Mouse (Mus musculus) cerebellum, adult 9-11 months (tissue): ENCODE results near the gene Wdr25.

ENCODE experiments used
- DNase-seq: peaks from one replicate; pipeline ENCODE4 v3.0.0; 2022

Wdr25 gene

DNA sequence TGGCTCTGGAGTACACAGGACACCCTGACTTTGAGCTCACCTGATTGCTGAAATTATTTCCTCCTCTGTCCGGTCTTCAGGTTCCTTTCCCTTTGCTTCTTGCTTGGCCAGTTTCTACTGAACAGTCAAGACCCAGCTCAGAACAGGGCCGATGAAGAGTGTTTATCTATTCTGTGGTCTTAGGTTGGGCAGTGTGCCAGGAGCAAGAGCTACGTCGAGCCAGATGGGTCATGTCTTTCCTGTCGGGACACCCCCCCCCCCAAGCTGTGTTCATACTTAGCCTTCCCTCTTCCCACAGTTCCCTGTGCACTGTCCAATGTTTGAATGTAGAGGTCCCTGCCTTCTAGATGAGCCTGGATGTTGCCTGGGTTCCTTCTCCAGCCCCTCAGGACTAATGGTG, 7.9 kb downstream of the Wdr25 start:
- DNase-seq, result no peak

DNA sequence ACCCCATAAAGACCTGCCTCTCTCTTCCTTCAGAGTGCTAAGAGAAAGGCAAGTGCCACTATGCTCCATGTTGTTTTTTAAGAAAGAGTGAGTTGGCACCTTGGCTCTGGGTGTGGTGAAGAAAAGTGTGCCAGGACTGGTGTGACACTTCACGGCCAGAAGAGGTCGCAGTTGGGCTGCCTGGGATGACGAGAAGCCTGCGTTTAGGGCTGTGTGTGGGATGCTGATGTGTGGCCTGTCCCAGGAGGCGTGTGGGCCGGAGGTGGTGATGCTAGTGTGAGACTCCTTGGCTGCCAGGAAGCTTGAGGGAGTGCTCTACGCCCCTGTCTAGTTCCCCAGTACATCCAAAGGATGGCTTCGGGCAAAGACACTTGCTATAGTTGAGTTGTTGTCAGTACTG, 9.5 kb downstream of the Wdr25 start:
- DNase-seq, result peak; percentile 52

DNA sequence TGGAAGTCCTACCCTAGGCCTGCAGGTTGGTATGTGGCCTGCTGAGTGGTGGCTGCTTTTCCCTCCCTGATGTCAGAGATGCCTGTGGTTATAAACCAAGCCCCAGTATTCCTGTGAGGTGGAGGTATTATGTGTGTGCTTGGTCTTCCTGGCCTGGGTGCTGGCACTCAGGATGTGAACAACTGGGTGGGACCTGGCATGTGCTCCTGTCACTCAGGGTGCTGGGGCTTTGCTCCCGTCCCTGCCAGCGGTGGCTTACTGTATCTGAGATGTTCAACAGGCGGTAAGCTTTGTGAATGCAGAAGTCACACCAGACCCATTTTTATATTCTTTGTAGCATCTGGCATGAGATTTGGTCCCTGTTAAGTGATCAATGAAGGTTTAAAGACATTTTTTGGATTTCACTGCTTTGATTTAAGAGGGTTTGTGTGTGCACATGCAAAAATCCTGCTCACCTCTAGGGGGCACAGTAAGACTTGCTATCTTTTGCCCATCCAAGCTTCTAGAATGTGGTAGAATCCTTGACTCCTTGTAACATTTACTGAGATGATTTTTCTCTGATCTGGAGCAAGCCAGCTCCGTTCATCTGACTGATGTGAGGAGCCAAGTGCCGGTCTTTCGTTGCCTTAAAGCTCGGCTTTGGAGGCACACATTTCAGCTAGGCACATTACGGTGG, 10.3 kb downstream of the Wdr25 start:
- DNase-seq, result peak; percentile 57

DNA sequence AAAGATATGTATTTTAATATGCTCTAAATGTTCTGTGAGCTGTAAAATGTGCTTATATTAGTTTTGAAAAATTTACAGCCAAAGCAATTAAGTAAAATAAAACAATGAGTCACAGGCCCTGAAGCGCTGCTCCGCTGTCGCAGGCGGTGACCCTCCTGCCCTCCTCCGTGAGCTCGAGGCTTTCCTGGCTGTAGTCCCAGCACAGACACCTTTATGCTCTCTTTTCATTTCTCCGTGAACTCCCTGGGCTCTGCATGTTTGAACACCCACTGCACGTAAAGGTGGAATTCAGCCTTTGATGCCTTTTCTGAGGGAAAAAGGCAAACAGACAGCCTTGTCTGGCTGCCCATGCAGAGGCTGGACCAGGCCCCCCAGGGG, 10.8 kb downstream of the Wdr25 start:
- DNase-seq, result no peak

DNA sequence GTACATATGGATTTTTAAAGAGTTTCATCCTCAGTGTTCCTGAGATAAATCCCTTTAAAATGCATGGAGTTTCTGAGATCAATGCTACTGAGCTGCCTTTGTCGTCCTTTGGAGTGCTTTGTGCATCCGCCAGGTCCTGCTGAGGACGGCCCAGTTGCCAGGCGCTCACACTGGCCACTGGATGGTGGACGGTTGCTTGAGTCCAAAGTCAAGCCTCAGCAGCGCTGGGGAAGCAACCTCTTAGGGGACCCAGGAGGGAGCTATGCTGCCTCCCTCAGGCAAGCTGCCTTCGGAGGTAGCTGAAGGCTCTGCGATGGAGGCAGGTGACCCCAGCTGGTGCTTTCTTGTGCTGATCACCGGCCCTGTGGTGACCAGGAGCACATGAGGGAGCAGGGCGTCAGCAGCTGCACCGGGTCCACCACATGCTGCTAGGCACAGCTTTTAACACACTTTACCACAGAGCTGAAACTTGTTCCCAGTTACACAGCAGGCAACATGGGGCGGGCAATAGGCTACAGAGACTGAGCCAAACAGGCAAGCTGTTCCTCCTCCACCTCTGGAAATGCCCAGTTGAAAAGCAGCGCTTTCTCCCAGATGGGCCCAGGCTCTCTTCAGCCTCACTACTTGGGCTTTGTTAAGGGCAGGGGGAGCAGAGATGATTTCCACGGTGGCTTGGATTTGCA, 12.3 kb downstream of the Wdr25 start:
- no peak for DNase-seq

DNA sequence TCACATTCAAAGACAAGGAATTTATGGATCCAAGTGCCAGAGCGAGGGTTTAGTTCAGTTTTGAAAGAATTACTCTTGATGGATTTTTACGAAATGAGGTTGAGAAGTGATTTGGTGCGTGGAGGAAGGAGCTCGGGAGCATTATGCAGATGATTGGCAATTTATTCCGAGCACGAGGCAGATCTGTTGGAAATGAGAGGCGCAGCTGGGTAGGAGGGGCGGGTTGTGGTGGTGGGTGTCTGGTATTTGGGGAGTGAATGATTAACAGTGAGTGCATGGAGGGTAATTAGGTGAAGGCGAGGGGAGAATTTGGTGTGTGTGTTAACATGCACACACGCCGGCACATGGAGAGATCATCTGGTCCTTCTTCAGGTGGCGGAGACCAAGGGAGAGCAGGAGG, 13.0 kb downstream of the Wdr25 start:
- no peak for DNase-seq

DNA sequence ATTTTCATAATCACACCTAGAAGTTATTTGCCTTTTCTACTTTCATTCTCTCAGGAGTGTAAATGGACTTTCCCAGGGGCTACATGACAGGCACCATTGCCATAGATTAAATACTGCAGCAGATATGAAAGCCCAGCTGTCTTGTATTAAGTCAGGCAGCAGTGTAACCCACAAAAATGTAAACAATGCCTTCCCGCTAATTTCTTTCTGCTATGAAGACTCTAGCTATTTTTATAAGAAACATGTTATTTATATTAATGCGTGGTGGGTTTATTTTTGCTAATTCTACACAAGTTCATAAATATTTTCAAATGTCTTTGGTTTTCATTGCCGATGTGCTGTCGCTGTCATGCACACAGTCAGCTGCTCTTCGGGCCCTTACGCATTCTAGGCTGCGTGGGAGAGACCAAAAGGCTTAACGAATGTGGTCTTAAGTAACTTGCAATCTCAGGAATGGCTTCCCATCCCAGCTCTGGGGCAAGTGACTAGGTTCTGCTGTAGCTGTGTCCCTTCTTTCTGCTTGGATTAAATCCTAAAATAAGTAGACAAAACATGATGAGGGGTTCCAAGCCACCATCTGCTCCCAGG, 16.5 kb downstream of the Wdr25 start:
- DNase-seq, result no peak

DNA sequence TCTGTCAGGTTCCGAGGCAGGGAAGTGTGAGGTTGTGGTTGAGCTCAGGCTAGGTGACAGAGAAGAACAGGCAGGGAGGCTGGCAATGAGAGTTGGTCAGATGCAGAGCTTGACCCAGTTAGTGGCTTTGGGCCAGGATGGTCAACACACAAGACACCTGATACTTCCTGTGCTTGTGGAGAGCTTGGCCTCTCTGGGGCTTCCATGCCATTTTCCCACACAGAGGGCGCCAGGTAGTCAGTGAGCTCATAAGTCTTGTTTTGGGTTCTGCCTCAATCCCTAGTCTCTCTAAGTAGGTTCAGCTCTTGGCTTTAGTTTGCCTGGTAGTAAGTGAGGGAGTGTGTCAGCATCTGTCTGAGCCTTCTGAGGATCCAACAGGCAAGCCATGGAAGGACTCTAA, 19.0 kb downstream of the Wdr25 start:
- DNase-seq, result no peak

DNA sequence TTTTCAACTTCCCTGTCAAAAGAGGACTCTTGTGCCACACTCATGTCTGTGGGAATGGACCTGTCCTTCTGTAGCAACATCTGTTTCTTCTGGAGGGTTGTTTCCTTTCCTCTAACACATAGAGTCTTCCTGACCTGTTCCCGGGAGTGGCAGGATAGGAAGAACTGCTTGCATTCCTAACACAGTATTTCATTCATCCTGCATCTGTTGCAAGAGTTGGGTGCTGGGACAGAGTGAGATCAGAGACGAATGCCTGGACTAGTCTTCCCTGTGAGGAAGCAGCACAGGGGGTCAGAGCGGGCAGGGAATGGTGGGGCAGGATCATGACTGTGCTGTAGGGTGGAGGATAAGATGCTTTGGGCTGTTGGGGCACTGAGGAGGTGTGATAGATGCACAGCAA, 20.8 kb downstream of the Wdr25 start:
- DNase-seq, result no peak

DNA sequence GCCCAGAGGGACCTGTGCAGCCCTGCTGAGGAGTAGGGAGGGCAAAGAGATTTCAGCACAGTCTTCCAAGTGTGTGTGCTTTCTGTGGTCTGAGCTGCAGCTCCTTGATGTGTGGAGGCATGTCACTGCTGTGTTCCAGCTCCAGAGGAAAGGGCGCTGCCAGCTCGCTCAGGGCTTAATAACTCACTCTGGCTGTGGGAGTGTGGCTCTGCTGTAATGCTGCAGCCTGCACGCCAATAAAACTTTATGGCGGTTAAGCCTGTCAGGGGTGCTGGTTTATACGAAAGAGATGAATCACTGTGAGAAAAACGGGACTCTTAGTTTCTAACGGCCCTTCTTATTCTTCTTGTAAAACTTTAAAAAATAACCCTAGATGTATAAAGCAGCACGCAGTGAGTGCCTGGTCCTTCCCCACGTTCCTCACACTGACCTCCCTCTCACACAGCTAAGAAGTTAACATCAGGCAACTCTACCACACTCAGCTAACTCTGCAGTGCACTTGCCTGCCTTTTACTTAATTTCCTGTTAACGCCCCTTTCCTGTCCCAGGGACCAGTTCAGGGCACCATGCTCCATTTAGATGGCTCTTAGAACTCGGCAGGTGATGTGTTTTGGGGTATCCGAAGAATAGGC, 21.4 kb downstream of the Wdr25 start:
- no peak for DNase-seq

DNA sequence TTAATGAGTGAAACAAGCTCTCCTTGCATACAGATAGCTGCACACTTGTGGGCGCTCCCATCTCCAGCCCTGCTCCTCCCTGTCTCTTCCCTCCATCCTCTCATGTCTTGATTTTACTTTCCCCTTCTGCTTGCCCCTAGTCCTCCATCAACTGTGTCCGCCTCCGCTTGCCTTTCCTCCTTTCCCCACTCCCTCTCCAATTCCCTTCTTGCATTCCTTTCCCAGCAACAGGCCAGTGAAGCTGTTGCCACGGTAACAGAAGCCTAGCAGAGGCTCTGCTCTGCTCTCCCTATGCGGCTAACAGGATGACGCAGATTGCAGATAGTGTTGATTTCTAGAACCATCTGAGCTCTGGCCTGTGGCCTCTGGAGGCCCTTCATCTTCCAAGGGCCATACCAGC, 22.5 kb downstream of the Wdr25 start:
- no peak for DNase-seq

DNA sequence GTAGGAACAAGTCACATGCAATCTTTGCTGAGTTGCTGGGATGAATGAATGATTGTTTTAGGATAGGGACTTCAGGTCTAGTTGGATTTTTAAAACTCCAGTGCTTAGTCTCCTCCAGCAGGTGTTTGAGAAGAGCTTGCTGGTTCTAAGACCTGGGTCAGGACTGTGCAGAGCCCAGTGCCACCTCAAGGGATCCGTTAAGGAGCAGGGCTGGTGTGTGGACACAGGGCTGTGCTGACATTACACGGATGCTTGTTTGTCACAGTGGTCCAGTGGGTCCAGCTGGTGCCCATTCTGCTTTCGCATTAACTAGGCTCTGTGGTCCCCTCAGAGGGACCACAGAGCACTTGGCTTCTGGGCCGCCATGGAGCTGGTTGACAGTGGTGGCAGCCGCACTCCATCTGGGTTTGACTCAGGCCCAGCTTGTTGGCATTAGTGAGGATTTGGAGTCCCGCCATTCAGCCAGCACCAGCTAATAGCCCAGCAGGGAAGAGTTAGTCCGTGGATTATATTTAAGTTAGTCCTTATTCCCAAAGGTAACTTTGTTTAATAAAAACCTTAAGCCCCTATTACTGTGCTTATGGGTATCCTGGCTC, 23.1 kb downstream of the Wdr25 start:
- no peak for DNase-seq

DNA sequence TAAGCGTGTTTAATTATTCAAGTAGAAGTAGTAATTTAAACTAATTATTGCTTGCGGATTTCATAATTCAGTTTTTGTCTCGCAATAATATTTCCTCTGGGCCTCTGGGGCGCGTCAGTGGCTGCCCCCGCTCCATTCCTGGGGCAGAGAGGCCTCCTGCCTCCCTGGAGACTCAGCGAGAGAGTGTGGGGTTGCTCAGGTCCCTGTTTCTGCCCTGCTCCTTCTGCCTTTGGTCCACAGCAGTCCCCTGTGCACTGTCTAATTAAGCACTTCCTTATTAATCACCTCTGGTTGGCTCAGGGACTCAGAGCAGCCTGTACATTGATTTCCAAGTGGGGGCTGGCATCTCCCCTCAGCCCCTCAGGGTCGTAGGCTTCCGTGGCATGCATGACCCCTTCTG, 24.1 kb downstream of the Wdr25 start:
- no peak for DNase-seq

DNA sequence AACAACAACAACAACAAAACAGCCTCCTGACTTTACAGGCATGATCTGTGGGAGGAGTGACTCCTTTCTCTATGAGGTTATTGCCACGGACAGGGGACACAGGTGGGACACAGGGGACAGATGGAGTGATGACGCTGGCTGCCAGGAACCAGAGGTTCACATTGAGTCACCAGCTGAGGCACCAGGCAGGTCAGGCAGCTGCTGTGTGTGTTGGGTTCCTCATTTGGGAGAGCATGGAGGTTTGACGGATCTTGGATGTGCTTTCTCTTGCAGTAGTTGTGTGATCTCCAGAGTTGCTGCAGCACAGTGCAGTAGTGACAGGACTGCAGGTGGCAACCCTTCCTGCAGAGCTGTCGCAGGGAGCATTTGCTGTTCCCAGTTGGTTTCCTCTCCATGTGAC, 25.3 kb downstream of the Wdr25 start:
- no peak for DNase-seq

DNA sequence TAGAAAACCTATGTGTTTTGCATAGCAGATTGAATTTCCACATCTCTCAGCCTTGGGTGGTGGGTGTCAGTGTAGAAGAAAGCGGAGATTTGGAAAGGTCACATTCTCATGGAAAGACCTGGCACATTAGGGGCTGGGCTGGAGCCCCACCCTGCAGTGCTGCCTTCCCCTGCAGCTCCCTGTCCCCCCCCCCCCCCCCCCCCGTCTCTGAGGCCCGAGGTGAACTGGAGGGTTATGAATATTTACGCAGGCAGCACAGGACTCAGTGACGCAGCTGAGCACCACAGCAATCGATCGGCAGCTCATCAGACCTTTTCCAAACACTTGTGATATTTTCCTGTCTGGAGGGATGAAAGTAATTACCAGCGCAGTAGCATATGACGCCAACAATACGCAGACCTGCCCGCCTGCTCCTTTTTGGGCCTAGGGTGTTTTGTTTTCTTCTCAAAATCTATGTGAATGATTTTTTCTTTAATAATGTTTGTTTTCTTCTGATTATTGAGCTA, 33.2 kb downstream of the Wdr25 start:
- no peak for DNase-seq

DNA sequence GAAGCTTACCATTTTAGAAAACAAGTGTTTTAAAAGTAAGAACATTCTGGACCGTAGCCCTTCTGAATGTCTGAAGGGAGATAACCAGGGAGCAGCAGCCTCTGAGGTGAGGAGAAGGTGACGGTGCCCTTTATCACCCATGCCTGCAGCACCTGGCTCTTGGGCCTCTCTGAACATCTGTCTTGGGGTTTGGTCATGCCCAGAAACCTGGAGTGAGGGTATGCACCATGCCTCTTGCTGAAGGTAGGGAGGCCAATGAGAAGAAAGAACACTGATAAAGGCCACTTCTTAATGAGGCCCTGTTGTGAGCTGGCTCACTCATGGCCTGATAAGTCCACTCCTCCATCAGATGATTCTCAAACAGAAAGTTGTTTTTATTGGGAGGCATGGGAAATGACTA, 34.8 kb downstream of the Wdr25 start:
- no peak for DNase-seq

DNA sequence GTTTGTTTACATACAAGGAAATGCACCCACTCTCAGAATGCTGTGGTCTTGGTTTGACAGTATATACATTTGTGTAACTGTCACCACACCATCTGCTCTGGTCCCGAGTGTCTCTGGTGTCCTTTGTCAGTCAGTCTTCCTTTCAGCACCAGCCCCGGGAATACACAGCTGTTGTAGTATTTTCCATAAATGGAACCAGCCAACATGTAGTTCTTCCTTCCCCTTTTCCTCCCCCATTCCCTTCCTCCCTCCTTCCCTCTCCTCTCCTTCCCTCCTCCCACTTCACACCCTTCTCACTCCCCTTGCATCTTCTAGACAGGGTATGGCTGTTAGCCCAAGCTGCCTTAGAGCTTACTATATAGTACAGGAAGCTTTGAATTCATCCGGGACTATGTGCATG, 36.0 kb downstream of the Wdr25 start:
- no peak for DNase-seq

DNA sequence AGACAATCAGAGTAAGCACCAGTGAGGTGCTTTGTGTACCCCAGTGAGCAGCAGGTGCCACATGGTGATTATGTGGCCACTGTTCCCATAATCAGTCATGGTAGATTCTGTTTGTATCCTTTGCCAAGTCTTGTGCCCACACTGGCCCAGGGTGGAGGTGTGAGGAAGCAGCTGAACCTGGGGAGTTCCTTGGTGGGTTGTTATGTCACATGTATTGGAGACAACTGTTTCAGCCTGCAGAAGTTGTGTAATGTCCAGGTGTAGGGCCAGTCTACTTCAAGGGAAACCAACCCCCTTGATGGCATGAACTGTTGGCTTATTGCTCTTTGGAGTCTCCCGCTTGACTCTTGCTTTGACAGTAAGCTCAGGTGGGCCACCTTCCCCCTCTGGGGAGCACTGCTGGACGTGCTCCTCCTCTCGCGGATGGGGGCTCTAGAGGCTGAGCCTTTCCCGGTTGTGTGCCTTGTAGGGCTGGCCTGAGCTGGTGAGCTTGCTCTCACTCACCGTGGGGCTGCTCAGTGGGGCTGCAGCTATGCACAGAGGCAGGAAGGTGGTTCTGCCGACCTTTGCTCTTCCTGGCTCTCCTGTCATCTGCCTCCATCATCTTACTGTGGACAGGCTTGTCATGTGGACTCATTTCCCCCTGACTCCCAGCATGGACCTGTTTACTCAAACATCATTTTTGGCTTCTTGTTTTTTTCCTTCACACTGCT, 38.1 kb downstream of the Wdr25 start:
- DNase-seq, result no peak

DNA sequence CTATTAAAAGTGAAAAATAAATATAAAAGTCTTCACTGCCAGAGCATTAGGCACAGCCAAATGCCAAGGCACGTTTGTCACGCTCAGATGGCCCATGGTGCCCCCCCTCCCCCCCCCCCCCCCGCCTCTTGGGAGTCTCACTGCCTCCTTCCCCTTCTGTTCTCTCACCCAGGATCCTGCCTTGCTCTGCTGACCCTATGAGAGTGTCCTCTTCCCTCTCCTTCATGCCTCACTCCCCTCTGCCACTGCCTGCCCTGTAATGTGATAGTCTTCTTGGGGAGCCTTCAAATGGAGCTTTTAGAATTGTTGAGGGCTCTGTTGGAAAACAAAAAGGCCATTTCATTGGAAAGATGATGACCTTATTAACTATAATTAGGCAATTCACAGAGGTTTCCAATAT, 38.7 kb downstream of the Wdr25 start:
- DNase-seq, result no peak

DNA sequence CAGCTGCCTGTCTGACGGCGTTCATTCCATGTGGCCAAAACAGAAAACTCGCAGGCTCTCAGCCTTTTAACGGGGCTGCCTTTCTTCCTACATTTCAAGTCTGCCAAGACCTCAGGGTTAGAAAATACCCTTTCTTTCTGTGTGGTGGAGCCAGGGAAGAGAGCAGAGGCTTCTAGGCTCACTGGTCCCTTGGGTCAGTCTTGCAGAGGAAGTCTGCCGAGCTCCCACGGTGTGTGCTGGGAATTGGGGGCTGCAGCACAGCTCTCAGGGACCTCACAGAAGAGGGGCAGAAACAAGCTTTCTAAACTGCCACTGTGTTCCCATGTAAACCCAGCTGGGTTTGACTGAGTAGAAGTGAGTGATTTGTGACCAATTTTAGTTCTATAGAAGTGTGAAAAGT, 40.8 kb downstream of the Wdr25 start:
- DNase-seq, result no peak

DNA sequence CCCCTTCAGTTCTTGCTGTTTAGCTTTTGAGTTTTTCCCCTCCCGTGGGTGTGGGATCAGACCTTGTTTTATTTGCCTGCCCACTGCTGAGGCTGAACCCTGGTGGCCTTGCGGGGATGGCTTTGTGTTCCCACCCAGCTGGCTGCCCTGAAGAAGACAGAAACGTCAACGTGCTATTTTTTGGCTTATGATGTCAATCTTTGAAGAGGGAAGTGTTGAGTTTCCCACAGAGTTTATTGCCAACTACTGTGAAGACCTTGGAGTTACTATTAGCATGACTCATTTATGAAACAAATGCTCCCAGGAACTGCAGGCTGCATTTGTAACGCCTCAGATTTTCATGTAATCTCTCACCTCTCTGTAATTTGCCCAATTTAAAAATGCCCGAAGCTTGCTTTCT, 43.4 kb downstream of the Wdr25 start:
- no peak for DNase-seq

DNA sequence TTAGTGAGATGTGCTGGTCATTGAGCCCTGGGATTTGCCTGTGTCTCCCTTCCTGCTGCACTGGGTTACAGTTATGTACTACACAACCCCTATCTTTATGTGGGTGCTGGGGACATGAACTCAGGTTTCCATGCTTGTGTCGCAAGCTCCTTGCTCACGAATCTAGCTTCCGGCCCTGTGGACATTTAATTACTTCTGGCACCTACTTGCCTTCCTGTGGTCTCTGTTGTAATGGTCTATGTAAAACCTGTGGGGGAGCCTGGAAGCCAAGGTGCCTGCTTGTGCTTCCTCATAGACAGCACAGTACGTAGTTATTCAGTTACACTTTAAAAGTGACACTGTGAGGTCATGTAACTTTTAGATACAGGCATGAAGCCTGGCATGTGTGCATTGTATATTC, 44.1 kb downstream of the Wdr25 start:
- DNase-seq, result no peak

DNA sequence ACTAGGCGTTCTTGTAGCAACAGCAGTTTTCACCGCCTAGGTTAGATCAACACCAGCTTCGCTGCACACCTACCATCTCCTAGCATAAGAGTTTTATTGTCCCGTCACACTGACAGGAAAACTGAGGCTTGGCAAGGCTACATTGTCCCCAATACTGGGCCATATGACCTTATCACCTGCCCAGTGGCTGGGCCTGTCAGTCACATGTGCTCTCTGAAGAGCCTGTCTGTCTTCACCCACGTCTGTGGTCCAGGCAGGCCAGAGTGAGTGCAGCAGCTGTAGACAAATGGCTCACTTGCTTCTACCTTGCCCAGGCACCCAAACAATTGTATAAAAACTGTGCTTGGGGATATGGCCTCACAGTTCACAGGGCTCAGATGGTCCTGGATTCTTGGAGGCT, 45.4 kb downstream of the Wdr25 start:
- DNase-seq, result no peak
